ENCODE assay signal across 25 mouse cellular contexts in genomic region chr6:60044751-60045150, GRCm38 (mm10).
"Had no signal": no experiment of that assay in that cellular context is flagged by ENCODE, and none has a peak within 500 bp of the region (broad histone marks: within the 10 kb centered on the region; RNA-seq: fewer than 3 reads in every experiment).

No protein-coding gene starts in this region.

- H3K9me3 ChIP-seq: embryonic facial prominence, embryonic 12.5 days; embryonic facial prominence, embryonic 13.5 days; embryonic facial prominence, embryonic 15.5 days; forebrain, embryonic 13.5 days; forebrain, embryonic 15.5 days had no signal

- H3K4me1 ChIP-seq: embryonic facial prominence, embryonic 10.5 days; embryonic facial prominence, embryonic 12.5 days; embryonic facial prominence, embryonic 13.5 days; embryonic facial prominence, embryonic 15.5 days; forebrain, embryonic 10.5 days; forebrain, embryonic 12.5 days; forebrain, embryonic 13.5 days; forebrain, embryonic 15.5 days had no signal

- H3K4me3 ChIP-seq: embryonic facial prominence, embryonic 10.5 days; embryonic facial prominence, embryonic 12.5 days; embryonic facial prominence, embryonic 13.5 days; embryonic facial prominence, embryonic 15.5 days; erythroblast, embryonic 14.5 days; forebrain, embryonic 10.5 days; forebrain, embryonic 12.5 days; forebrain, embryonic 13.5 days; forebrain, embryonic 15.5 days; gastrocnemius, adult 2 months; heart, adult 2 months had no signal

- H3K27ac ChIP-seq: embryonic facial prominence, embryonic 10.5 days; embryonic facial prominence, embryonic 12.5 days; embryonic facial prominence, embryonic 13.5 days; embryonic facial prominence, embryonic 15.5 days; forebrain, embryonic 10.5 days; forebrain, embryonic 12.5 days; forebrain, embryonic 13.5 days; forebrain, embryonic 15.5 days; gastrocnemius, adult 2 months; heart, adult 2 months had no signal

- H3K27me3 ChIP-seq: embryonic facial prominence, embryonic 12.5 days; embryonic facial prominence, embryonic 13.5 days; embryonic facial prominence, embryonic 15.5 days; forebrain, embryonic 12.5 days; forebrain, embryonic 13.5 days; forebrain, embryonic 15.5 days had no signal

- DNase-seq: cerebellum, adult 9-10 months; cerebellum, adult 9-11 months; cerebellum, postnatal 10 days; cerebellum, postnatal 14 days; cerebellum, postnatal 25 days; cerebellum, postnatal 36 days; embryo, embryonic 11 days; forebrain, postnatal 0 days; gastrocnemius, adult 2 months; gastrocnemius, postnatal 10 days; gastrocnemius, postnatal 14 days; gastrocnemius, postnatal 25 days; gastrocnemius, postnatal 36 days; heart, adult 11 months; heart, adult 18-20 months; heart, adult 2 months had no signal

- H3K4me2 ChIP-seq: embryonic facial prominence, embryonic 12.5 days; embryonic facial prominence, embryonic 13.5 days; embryonic facial prominence, embryonic 15.5 days; forebrain, embryonic 12.5 days; forebrain, embryonic 13.5 days; forebrain, embryonic 15.5 days had no signal

- H3K9ac ChIP-seq: embryonic facial prominence, embryonic 12.5 days; embryonic facial prominence, embryonic 13.5 days; embryonic facial prominence, embryonic 15.5 days; forebrain, embryonic 12.5 days; forebrain, embryonic 13.5 days; forebrain, embryonic 15.5 days; forebrain, postnatal 0 days had no signal

- H3K36me3 ChIP-seq: embryonic facial prominence, embryonic 10.5 days; embryonic facial prominence, embryonic 12.5 days; embryonic facial prominence, embryonic 13.5 days; embryonic facial prominence, embryonic 15.5 days; forebrain, embryonic 10.5 days; forebrain, embryonic 12.5 days; forebrain, embryonic 15.5 days had no signal
